Mouse (Mus musculus) embryonic fibroblast, embryonic 13.5 days (primary cell): ENCODE measurements around the gene Zfp536.

Experiments
- CTCF ChIP-seq: IDR thresholded peaks from 2 replicates; pipeline ENCODE4 v1.5.1; 2011; ENCODE audit warnings: mild to moderate bottlenecking, control low read depth, low read length, moderate library complexity, borderline replicate concordance; ENCODE audit not compliant: insufficient read depth
- POLR2A ChIP-seq: IDR thresholded peaks from 2 replicates; pipeline ENCODE4 v1.6.1; 2011; ENCODE audit warnings: low read depth, mild to moderate bottlenecking, control low read depth, low read length, moderate library complexity

DNA sequence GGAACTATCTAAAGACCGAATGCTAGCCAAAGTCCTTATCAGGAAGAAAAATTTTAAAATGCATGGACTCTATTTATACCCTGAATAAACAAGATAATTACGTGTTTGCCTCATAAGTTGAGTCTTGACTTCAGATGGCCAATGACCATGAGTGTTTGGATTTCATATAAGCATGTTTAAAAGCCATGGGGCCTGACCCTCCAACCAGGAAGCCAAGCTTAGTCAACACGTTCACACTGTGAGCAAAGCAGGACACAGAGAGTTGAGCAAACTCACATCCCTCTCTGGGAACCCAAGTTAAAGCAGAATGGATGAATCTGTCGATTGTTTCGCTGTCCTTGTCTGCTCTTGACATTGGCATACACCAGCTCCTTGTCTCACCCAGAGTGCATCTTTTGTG is 138.6 kb downstream of the Zfp536 start:
- TF ChIP-seq CTCF, result no peak
- no peak for TF ChIP-seq POLR2A
